Mouse (Mus musculus) small intestine, adult 2 months (tissue): ENCODE data around the gene Krtap31-1.
"Not testable (repeated sequence)": the region's sequence is repeated elsewhere in the genome, so short reads cannot be mapped to it uniquely, and the experiment has no call there.

ENCODE experiments used
- CTCF ChIP-seq: fragments of 200-500 bp; IDR thresholded peaks from 2 replicates; pipeline ENCODE4 v1.5.1; 2012; ENCODE audit warnings: low read depth, mild to moderate bottlenecking, control low read depth, inconsistent platforms, low read length, moderate library complexity, mixed read lengths; ENCODE audit not compliant: insufficient replicate concordance, insufficient read length; ENCODE audit errors: extremely low read depth
- POLR2A ChIP-seq: fragments of 200-500 bp; IDR thresholded peaks from 2 replicates; pipeline ENCODE4 v1.6.1; 2012; ENCODE audit warnings: low read depth, mild to moderate bottlenecking, control low read depth, inconsistent platforms, low read length, moderate library complexity

GRCm38 (mm10) chr11:99878887-99879286, 28.8 kb upstream of the Krtap31-1 start, which contains the start of gene Gm11567:
- not testable (repeated sequence) for TF ChIP-seq CTCF, POLR2A
